Mouse (Mus musculus) ovary, postnatal 14 days (tissue): ENCODE data around the gene Mrvi1.

ENCODE experiments used
- DNase-seq: peaks from one replicate; pipeline ENCODE4 v3.0.0; 2022; ENCODE audit warnings: low spot score

Gene Mrvi1

DNA sequence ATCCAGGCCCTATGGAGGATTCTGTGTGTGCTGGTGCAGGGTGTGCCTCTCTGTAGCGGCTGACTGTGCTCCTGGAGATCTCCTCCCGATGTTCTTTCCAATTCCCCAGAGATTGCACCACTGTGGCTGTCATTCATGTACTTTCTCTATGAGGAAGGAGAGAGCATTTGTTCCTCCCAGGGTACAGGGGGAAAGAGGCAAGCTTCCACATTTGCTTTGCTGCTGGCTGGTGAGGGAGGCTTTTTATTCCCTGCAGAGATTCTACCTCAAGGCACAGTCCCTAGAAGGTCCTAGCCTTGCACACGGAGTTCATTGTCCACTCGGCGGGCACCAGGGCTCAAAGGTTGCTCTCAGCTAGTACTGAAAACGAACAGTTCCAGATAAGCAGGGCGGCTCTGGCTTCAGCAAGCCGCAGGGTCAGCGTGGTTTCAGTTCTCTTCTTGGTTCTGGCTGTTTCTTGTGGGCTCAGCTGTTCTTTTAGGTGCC, 90.7 kb downstream of the Mrvi1 start:
- DNase-seq = no peak

- no peak for DNase-seq
Measured at GRCm38 (mm10) chr7:110881746-110882333, 100.4 kb downstream of the Mrvi1 start.

DNA sequence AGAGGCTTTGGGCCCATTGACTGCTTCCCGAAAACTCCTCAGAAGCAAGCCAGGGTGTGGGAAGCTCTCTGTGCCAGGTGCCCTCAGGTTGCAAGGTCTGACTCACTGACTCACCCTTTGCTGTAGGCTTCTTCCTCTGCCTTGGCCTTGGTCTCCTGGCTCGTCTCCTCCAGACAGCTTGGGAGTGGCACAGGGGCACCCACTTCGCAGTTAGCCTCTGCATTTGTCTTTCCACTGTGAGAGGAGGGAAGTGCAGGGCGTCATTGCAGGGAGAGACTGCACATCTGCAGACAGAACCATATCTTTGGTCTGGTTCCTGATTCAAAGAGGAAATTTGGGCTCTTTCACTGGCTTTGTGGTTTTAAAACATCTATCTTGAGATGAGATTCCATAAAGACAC, 104.2 kb downstream of the Mrvi1 start:
- DNase-seq = no peak

DNA sequence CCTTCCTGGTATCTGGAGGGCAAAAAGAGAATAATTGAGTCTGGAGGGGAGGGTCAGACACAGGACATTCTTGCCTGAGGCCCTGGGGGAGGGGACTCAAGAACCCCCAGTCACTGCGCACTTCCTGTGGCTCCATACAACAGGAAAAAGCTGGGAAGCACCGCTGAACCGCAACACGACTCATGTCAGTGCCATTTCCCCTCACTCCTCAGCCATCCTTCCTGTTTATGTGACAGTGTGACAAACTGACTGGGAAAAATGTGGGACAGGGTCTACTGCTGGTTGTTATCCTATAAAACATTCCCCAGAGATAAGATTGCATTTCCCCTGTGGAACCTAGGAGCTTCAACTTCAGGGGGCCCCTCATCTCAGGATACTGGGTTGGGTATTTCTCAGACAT, 105.3 kb downstream of the Mrvi1 start:
- no peak for DNase-seq

GRCm38 (mm10) chr7:110868807-110869206, 113.5 kb downstream of the Mrvi1 start:
- no peak for DNase-seq

GRCm38 (mm10) chr7:110867116-110867515, 115.1 kb downstream of the Mrvi1 start:
- DNase-seq = no peak

GRCm38 (mm10) chr7:110866021-110866420, 116.2 kb downstream of the Mrvi1 start:
- no peak for DNase-seq

DNA sequence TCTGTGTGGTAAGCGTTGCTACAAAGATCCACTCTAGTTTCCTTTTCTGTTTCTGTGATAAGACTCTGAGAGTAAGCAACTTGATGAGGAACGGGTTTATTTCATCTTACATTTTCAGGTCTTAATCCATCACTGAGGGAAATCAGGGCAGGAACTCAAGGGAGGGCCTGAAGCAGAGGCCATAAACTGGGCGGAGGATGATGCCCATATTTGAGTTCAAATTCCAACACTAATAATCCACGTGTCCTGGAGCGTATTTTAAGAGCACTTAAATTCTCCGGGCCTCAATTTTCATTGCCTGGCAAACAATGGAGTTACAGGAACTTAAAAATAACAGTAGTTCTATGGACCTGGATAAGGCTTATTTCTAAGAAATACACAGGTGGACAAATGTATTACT, 116.7 kb downstream of the Mrvi1 start:
- no peak for DNase-seq

DNA sequence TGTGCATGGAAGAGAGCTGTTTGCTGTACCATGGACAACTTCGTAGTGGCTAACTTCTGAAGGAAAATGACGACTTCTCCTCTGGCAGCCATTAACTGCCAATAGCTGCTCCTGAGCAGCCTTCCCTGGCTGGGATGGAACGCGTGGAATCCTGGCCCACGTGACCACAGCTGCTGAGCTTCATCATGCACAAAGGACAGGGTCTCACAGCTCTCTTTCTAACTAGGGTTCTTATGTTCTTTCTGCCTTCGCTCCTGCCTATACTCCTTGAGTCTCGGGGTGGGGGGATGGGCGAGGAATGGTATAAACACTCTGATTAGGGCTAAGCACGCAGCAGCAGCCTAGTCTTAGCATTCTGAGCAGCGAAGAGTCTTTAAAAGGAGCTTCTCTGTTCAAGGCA, 117.2 kb downstream of the Mrvi1 start:
- DNase-seq = no peak

DNA sequence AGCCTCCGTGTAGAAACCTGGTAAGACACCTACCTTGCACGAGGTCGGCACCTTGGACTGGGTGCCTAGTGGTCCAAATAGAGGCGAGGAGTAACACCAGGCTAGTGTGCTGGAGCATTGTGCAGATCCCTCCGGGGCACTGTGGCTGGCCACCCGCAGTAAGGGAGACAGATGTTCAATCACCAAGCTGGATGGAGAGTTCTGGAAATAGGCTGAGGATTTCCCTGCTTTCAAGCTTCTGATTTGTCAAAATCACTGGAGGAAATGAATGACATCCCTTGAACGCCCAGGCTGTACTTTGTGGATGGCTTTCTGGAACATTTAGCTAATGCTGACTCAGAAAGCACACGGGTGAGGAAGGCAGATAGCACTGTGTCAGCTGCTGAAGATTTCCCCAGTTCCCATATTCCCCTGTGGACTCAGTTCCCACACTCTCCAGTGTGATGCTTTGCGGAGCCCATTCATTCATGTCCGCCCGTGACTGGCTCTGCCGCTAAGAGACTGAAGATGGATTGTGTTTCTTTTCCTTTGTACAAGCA, 119.4 kb downstream of the Mrvi1 start, which contains the start of gene Lyve1:
Gene Lyve1, minus strand, starts transcription at position 489 of the 539 bp plus-strand sequence.
- no peak for DNase-seq

DNA sequence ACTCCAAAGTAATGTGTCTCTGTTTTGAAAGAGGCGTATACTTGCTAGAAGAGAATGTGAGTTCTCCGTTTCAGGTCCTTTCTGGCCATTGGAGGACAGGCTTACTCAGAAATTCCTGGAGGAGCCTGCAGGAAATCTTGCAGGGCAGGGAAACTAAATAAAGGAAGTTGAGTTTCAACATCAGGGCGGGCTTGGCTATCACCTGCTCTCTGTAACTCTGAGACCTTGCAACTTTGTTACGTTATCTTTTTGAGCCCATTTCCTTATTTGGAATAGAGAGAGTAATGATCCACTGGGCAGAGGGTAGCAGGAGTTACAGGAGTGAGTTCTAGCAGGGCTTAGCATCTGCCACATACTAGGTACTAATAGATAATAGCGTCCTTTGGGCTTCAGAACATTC, 122.1 kb downstream of the Mrvi1 start:
- DNase-seq = no peak

GRCm38 (mm10) chr7:110855604-110856003, 126.7 kb downstream of the Mrvi1 start:
- no peak for DNase-seq

GRCm38 (mm10) chr7:110854927-110855546, 127.2 kb downstream of the Mrvi1 start:
- no peak for DNase-seq

GRCm38 (mm10) chr7:110854519-110854918, 127.7 kb downstream of the Mrvi1 start:
- DNase-seq = no peak

DNA sequence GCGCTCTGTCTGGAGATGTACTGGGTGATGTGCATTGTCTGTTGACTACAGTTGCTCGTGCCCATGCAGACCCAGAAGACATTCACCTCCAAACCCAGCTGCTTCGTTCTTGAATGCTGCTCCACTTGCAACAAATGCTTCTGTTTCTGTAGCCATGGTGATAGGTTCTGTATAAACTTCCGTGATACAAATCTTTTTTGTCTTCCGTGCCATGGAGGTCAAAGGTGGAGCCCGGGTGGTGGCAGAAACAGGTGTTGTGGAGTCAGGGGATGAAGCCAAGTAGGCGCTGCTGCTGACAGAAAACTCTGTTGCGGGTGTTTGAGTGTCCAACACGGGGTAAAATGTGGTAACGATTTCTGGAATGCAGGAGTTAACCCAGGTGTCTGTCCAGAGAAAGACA, 128.7 kb downstream of the Mrvi1 start:
- no peak for DNase-seq

GRCm38 (mm10) chr7:110851541-110852203, 130.6 kb downstream of the Mrvi1 start:
- no peak for DNase-seq

GRCm38 (mm10) chr7:110848371-110848770, 133.9 kb downstream of the Mrvi1 start:
- no peak for DNase-seq

- no peak for DNase-seq
Measured at GRCm38 (mm10) chr7:110847321-110847720, 134.9 kb downstream of the Mrvi1 start.

- DNase-seq = peak; percentile 88
Measured at GRCm38 (mm10) chr7:110843916-110844874, 138.1 kb downstream of the Mrvi1 start, which contains the start of gene Rnf141. Gene Rnf141 (minus strand): TSS chr7:110844457.

- DNase-seq = no peak
Measured at GRCm38 (mm10) chr7:110840332-110840731, 141.9 kb downstream of the Mrvi1 start.

DNA sequence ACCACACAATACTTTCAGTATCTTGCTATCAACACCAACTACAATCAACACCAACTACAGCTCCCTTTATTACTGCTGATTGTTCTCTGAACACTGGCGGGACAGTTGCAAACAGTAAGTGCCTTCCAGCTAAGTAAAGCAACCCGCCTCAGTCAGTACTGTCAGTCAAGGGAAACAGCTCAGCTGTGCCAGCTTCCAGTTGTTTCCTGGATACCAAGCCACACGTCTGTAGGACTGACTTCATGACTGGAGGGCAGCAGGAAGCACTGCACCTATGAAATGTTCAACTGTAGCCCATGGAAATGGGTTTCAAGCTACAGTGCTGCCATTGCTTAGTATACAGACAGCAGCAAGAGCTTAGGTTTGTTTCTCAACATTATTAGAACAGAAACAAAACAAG, 147.7 kb downstream of the Mrvi1 start:
- DNase-seq = no peak

- no peak for DNase-seq
Measured at GRCm38 (mm10) chr7:110834018-110834417, 148.2 kb downstream of the Mrvi1 start.
